Mouse (Mus musculus): Measurements from ENCODE around the gene Grtp1. TPM values are rescaled to one million over a fixed set of nuclear protein-coding genes. Genes with fewer than 3 reads are reported as not detected.

Gene Grtp1
- not detected for total RNA-seq (2023)

GRCm38 (mm10) chr8:13200301-13201012 is at the start of gene Grtp1:
TSS of gene Grtp1 (minus strand) at chr8:13200620.

GRCm38 (mm10) chr8:13158718-13159376 is 41.6 kb downstream of the Grtp1 start, which contains the start of gene Lamp1:
TSS of gene Lamp1 (plus strand) at chr8:13159161.

Other genes starting within 250 kb of the Grtp1 start
- not detected for gene F7, start 174.6 kb downstream of the Grtp1 start, total RNA-seq (2023)
- gene F10, start 163.3 kb downstream of the Grtp1 start, total RNA-seq (2023) = not detected
- not detected for gene Proz, start 139.7 kb downstream of the Grtp1 start, total RNA-seq (2023)
- 38.9 TPM for gene Pcid2, start 95.2 kb downstream of the Grtp1 start, total RNA-seq (2023)
- gene Cul4a, start 95.0 kb downstream of the Grtp1 start, total RNA-seq (2023) = 42.4 TPM
- 95.8 TPM for gene Lamp1, start 41.5 kb downstream of the Grtp1 start, total RNA-seq (2023)
- not detected for gene Adprhl1, start 53.5 kb upstream of the Grtp1 start, total RNA-seq (2023)
- 19.9 TPM for gene Dcun1d2, start 87.5 kb upstream of the Grtp1 start, total RNA-seq (2023)
- 21.3 TPM for gene Tmco3, start 87.6 kb upstream of the Grtp1 start, total RNA-seq (2023)
- 34.8 TPM for gene Tfdp1, start 138.1 kb upstream of the Grtp1 start, total RNA-seq (2023)
- not detected for gene Atp4b, start 196.2 kb upstream of the Grtp1 start, total RNA-seq (2023)
- 0.12 TPM for gene Grk1, start 204.5 kb upstream of the Grtp1 start, total RNA-seq (2023)
- gene Tmem255b, start 234.6 kb upstream of the Grtp1 start, total RNA-seq (2023) = not detected